Mouse (Mus musculus): ENCODE results near the gene Chsy1.

Chsy1 gene

GRCm38 (mm10) chr7:66209920-66210319 lies 100.6 kb downstream of the Chsy1 start:
- DNase-seq (ENCODE audit: low read depth, low spot score), result no peak

- DNase-seq (ENCODE audit: low read depth, low spot score), result no peak
Measured at GRCm38 (mm10) chr7:66212887-66213286, 103.6 kb downstream of the Chsy1 start.

- DNase-seq (ENCODE audit: low read depth, low spot score), result no peak
Measured at GRCm38 (mm10) chr7:66214477-66214876, 105.2 kb downstream of the Chsy1 start.

GRCm38 (mm10) chr7:66215911-66216310 lies 106.6 kb downstream of the Chsy1 start:
- DNase-seq (ENCODE audit: low read depth, low spot score), result no peak

- no peak for DNase-seq (ENCODE audit: low read depth, low spot score)
Measured at GRCm38 (mm10) chr7:66217011-66217410, 107.7 kb downstream of the Chsy1 start.

GRCm38 (mm10) chr7:66217531-66218094 lies 108.3 kb downstream of the Chsy1 start:
- DNase-seq (ENCODE audit: low read depth, low spot score), result no peak

GRCm38 (mm10) chr7:66218193-66219014 lies 109.1 kb downstream of the Chsy1 start:
- peak; percentile 57 for DNase-seq (ENCODE audit: low read depth, low spot score)

GRCm38 (mm10) chr7:66219028-66219793 lies 109.9 kb downstream of the Chsy1 start:
- no peak for DNase-seq (ENCODE audit: low read depth, low spot score)

- no peak for DNase-seq (ENCODE audit: low read depth, low spot score)
Measured at GRCm38 (mm10) chr7:66219794-66220227, 110.5 kb downstream of the Chsy1 start.

- no peak for DNase-seq (ENCODE audit: low read depth, low spot score)
Measured at GRCm38 (mm10) chr7:66222621-66223091, 113.3 kb downstream of the Chsy1 start.

All from skeletal muscle tissue, adult 2 months (tissue).